In the genomic region with DNA sequence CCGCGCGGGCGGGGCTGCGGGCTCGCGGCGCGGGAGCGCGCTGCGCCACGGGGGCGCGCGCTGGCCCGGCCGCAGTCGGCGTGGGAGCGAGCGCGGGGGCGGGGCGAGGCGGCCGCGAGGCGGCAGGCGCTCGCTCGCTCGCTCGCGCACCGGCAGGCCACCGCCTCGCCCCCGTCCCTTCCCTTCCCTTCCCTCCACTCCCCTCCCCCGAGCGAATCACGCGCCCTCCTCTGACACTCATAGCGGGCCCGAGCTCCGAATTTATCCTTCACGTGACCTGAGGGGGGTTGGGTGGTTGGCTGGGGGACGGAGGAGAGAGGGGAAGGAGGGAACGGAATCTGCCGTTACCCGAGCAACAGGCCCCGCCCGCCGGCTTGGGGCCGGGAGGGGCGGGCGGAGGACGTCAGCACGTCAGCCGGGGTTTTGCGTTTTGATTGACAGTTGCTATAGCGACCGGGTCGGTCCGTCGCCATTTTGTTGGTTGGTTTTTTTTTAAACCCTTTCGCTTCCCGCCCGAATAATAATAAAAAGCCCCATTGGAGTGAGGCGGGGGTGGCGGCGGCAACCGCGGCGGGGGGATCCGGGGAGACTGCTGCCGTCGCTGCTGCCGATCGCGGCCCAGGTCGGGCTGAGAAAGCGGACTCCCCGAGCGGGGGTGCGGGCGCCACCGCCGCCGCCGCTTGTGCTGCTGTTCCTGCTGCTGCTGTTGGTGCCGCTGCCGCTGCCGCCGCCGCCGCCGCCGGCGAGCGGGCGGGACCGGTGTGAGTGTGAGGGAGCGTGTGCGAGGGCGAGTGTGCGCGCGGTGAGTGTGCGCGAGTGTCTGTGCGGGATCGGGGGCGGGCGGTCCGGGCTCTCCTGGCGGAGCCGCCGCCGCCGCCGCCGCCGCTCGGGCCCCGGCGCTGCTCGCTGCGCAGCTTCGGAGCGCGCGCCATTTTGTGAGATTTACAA, we compare ENCODE assay signal across 8 mouse cellular contexts. TPM values are rescaled to one million over a fixed set of nuclear protein-coding genes. Genes with fewer than 3 reads are reported as not detected.
DNase-seq lines count a peak whose midpoint lies in the region; ATAC-seq lines count a peak whose summit lies in the region.

A gene (plus strand): TSS at position 782 of the 948 bp plus-strand sequence.

- intact Hi-C loops in gastrocnemius, postnatal 36 days (cut with DNase I): loop anchor here (2.0 kb wide), 2 partner anchors 43 to 49 kb away; a partner anchor contains a TSS
- intact Hi-C loops in left cerebral cortex, postnatal 25 days (cut with DNase I): loop anchor here (1.0 to 5.0 kb wide), 5 partner anchors 43 to 257 kb away; a partner anchor contains a TSS

- H3K9ac ChIP-seq in intestine, embryonic 15.5 days: peak within 1 kb of the TSS; percentile 99

- WGBS in intestine, embryonic 15.5 days: under 1% methylated on average over 113 of the region's 133 CpGs
- WGBS in midbrain, embryonic 10.5 days: under 1% methylated on average over 131 of the region's 133 CpGs

- H3K36me3 ChIP-seq in intestine, embryonic 15.5 days: no peaks in the 10 kb centered on the region
- no peaks in the 10 kb centered on the region for H3K36me3 ChIP-seq in midbrain, embryonic 10.5 days

- H3K4me2 ChIP-seq in intestine, embryonic 15.5 days (replicated peaks): peak within 1 kb of the TSS; percentile 71

- ATAC-seq in intestine, embryonic 15.5 days: peak; percentile 94

- no peaks in the 10 kb centered on the region for H3K9me3 ChIP-seq in intestine, embryonic 15.5 days
- H3K9me3 ChIP-seq in midbrain, embryonic 10.5 days (replicated peaks): no peaks in the 10 kb centered on the region

- peaks cover 21% of the 10 kb centered on the region for H3K4me1 ChIP-seq in intestine, embryonic 15.5 days (replicated peaks)
- H3K4me1 ChIP-seq in midbrain, embryonic 10.5 days: peaks cover 43% of the 10 kb centered on the region

- DNase-seq in adrenal gland, adult 2 months: peak; percentile 100
- DNase-seq in embryo, embryonic 11.5 days (ENCODE audit: low read depth, low spot score): peak; percentile 100
- DNase-seq in gastrocnemius, postnatal 36 days: peak; percentile 96 to 99
- peak; percentile 95 to 99 for DNase-seq in left cerebral cortex, postnatal 25 days (ENCODE audit: low spot score in 2 of 2)
- DNase-seq in midbrain, embryonic 10.5 days (ENCODE audit: low spot score): peak; percentile 99
- peak; percentile 97 for DNase-seq in right cerebral cortex, postnatal 4 days
- no peak for DNase-seq in MN1 (ENCODE audit: low spot score)

- H3K27ac ChIP-seq in intestine, embryonic 15.5 days: peak within 1 kb of the TSS; percentile 100
- H3K27ac ChIP-seq in midbrain, embryonic 10.5 days (replicated peaks): peak within 1 kb of the TSS; percentile 99

- H3K4me3 ChIP-seq in intestine, embryonic 15.5 days (replicated peaks): peak within 1 kb of the TSS; percentile 96
- peak within 1 kb of the TSS; percentile 99 for H3K4me3 ChIP-seq in midbrain, embryonic 10.5 days

- H3K27me3 ChIP-seq in intestine, embryonic 15.5 days (replicated peaks): no peaks in the 10 kb centered on the region
- H3K27me3 ChIP-seq in midbrain, embryonic 10.5 days (ENCODE audit: low read depth, poor library complexity, severe bottlenecking): no peaks in the 10 kb centered on the region

RNA-seq across cellular contexts. Expression of the gene that starts here (rescaled TPM):
- 10 to 100 TPM; 60.5 to 97.8 TPM for total RNA-seq in adrenal gland, adult 2 months (2021)
- polyA plus RNA-seq in adrenal gland, adult 2 months (2012; rRNA removed): 20.5 and 32.0 TPM in 2 replicates
- 10 to 100 TPM; 78.6 to 82.9 TPM for total RNA-seq in gastrocnemius, postnatal 36 days (2021)
- polyA plus RNA-seq in intestine, embryonic 15.5 days (2015; fragmentation: Nextera tagmentation; extraction: Ambion mirVana): 8.1 and 8.7 TPM in 2 replicates
- total RNA-seq in left cerebral cortex, postnatal 25 days (2021): 10 to 100 TPM; 88.1 to 92.8 TPM
- polyA plus RNA-seq in midbrain, embryonic 10.5 days (2016; fragmentation: Nextera tagmentation; extraction: Ambion mirVana): 9.6 and 10.1 TPM in 2 replicates
